Mouse (Mus musculus) liver, embryonic 14.5 days (tissue): ENCODE measurements around the gene Gimd1. TPM values are rescaled to one million over a fixed set of nuclear protein-coding genes. Genes with fewer than 3 reads are reported as not detected.

Experiments
- ATAC-seq: fragments of 200-750 bp; cut with Nextera tagmentation; 2 replicates; pipeline ENCODE4 v1.8.0; 2017; ENCODE audit warnings: moderate number of reproducible peaks, mild to moderate bottlenecking, moderate library complexity; ENCODE audit not compliant: insufficient read depth
- DNase-seq, 3 experiments: peaks; one replicate each; pipeline ENCODE4 v3.0.0-alpha.2; 2012 to 2013; ENCODE audit warnings: low read depth in 3 of 3, low spot score in 3 of 3
- H3K27ac ChIP-seq: fragments of 300-500 bp; sonication (generic); 2 replicates; pipeline ENCODE4 v1.5.1; 2014; ENCODE audit warnings: moderate library complexity, mild to moderate bottlenecking, control low read depth, inconsistent platforms
- H3K27me3 ChIP-seq: fragments of 300-500 bp; sonication (generic); 2 replicates; pipeline ENCODE4 v1.6.1; 2014; ENCODE audit warnings: mild to moderate bottlenecking, low read length, moderate library complexity; ENCODE audit not compliant: control insufficient read depth, insufficient read depth
- H3K36me3 ChIP-seq: fragments of 300-500 bp; sonication (generic); replicated peaks from 2 replicates; pipeline ENCODE4 v1.6.1; 2014; ENCODE audit warnings: low read depth; ENCODE audit not compliant: control insufficient read depth, insufficient read depth
- H3K4me1 ChIP-seq, 2 experiments: fragments of 200-500 bp in 1 of 2; fragments of 300-500 bp in 1 of 2; sonication (generic) in 1 of 2; replicated peaks; 2 replicates each; pipeline ENCODE4 v1.6.1; 2012 to 2014; ENCODE audit warnings: antibody characterized with exemption in 1 of 2, inconsistent platforms in 1 of 2, low read length in 1 of 2; ENCODE audit not compliant: control insufficient read depth in 2 of 2, insufficient read depth in 2 of 2
- H3K4me2 ChIP-seq: fragments of 300-500 bp; sonication (generic); 2 replicates; pipeline ENCODE4 v1.6.1; 2014; ENCODE audit warnings: low read depth, mild to moderate bottlenecking, control low read depth, moderate library complexity
- H3K4me3 ChIP-seq, 2 experiments: fragments of 200-500 bp in 1 of 2; fragments of 300-500 bp in 1 of 2; sonication (generic) in 1 of 2; 2 replicates each; pipeline ENCODE4 v1.5.1; 2012 to 2014; ENCODE audit warnings: low read depth in 2 of 2, low read length in 2 of 2, mild to moderate bottlenecking in 2 of 2, control low read depth in 1 of 2, inconsistent platforms in 1 of 2, moderate library complexity in 1 of 2; ENCODE audit not compliant: insufficient read depth in 1 of 2
- H3K9ac ChIP-seq: fragments of 300-500 bp; sonication (generic); replicated peaks from 2 replicates; pipeline ENCODE4 v1.6.1; 2014; ENCODE audit warnings: mild to moderate bottlenecking, control low read depth, moderate library complexity
- H3K9me3 ChIP-seq: fragments of 300-500 bp; sonication (generic); 2 replicates; pipeline ENCODE4 v1.6.1; 2016; ENCODE audit warnings: low read length, mixed read lengths; ENCODE audit not compliant: control insufficient read depth
- CTCF ChIP-seq: IDR thresholded peaks from 2 replicates; pipeline ENCODE4 v1.5.1; 2016; ENCODE audit warnings: antibody characterized with exemption, low read depth, control low read depth
- EP300 ChIP-seq: IDR thresholded peaks from 2 replicates; pipeline ENCODE4 v1.6.1; 2016; ENCODE audit warnings: antibody characterized with exemption, low read depth
- WGBS: fragments of 180-500 bp; shearing (Covaris S2); extraction: QIAGEN DNeasy Blood & Tissue Kit; methylation state at CpG from one replicate; pipeline ENCODE4 v1.1.7; 2014; ENCODE audit not compliant: insufficient replicate concordance; 5-methylcytosine and 5-hydroxymethylcytosine counted together
- polyA plus RNA-seq, 2 experiments: library from polyadenylated mRNA; depleted of rRNA in 1 of 2; stranded (reverse) in 1 of 2; unstranded in 1 of 2; fragments of >200 nt; fragmentation: Nextera tagmentation in 1 of 2; extraction: Ambion mirVana in 1 of 2; gene quantifications; 2 replicates each; pipeline versions ENCODE4 v1.2.1 to v1.2.3; 2012 to 2014

Gimd1 gene
- polyA plus RNA-seq, 2 experiments, result 4.2 to 7.9 TPM

- no peak for ATAC-seq
- Histone ChIP-seq H3K27ac (no peak overlapping the region), H3K4me2 (no peak overlapping the region), H3K4me1 (no peaks in the 10 kb centered on the region), H3K4me3 (no peak overlapping the region), H3K36me3 (peaks cover 12% of the 10 kb centered on the region), H3K27me3 (no peaks in the 10 kb centered on the region), H3K9ac (no peak overlapping the region), H3K9me3 (no peaks in the 10 kb centered on the region)
- WGBS, result 65% methylated on average over 2 of the region's 2 CpGs
- no peak for DNase-seq
- no peak for TF ChIP-seq CTCF
- TF ChIP-seq EP300, result no peak
These were observed 26.3 kb downstream of the Gimd1 start for GRCm38 (mm10) chr3:132655955-132656354.

GRCm38 (mm10) chr3:132677494-132677893, 47.9 kb downstream of the Gimd1 start:
- Histone ChIP-seq H3K9ac (no peak overlapping the region), H3K4me3 (no peak overlapping the region), H3K27ac (no peak overlapping the region), H3K9me3 (no peaks in the 10 kb centered on the region), H3K36me3 (peaks cover 3% of the 10 kb centered on the region), H3K4me2 (no peak overlapping the region), H3K27me3 (no peaks in the 10 kb centered on the region), H3K4me1 (peaks cover under 1 to 1% of the 10 kb centered on the region in 2 experiments)
- DNase-seq (no peak), ATAC-seq (no peak)
- TF ChIP-seq CTCF (no peak), EP300 (no peak)
- WGBS, result 42% methylated on average over 2 of the region's 2 CpGs

- Histone ChIP-seq H3K9me3 (no peaks in the 10 kb centered on the region), H3K4me1 (peaks cover 4 to 8% of the 10 kb centered on the region in 2 experiments), H3K27ac (peak within 1 kb of the TSS; percentile 78), H3K27me3 (no peaks in the 10 kb centered on the region), H3K4me3 (peak within 1 kb of the TSS; percentile 90 to 93), H3K9ac (peak within 1 kb of the TSS; percentile 94), H3K36me3 (no peaks in the 10 kb centered on the region), H3K4me2 (peak within 1 kb of the TSS; percentile 79)
- WGBS, result under 1% methylated on average over 42 of the region's 42 CpGs
- DNase-seq (peak; percentile 74 to 77 (median 75)), ATAC-seq (peak; percentile 95)
- TF ChIP-seq EP300 (peak; percentile 58; the same call in 1 of the 2 replicates), CTCF (no peak)
These were observed 54.0 kb downstream of the Gimd1 start, which contains the start of gene Tbck for GRCm38 (mm10) chr3:132683447-132684230. Gene Tbck, plus strand, starts transcription at chr3:132684144.

- Histone ChIP-seq H3K4me1 (peaks cover 4 to 8% of the 10 kb centered on the region in 2 experiments), H3K27me3 (no peaks in the 10 kb centered on the region), H3K9ac (peak within 1 kb of the TSS; percentile 94), H3K4me3 (peak within 1 kb of the TSS; percentile 90 to 93), H3K9me3 (no peaks in the 10 kb centered on the region), H3K36me3 (no peaks in the 10 kb centered on the region), H3K4me2 (peak within 1 kb of the TSS; percentile 79), H3K27ac (peak within 1 kb of the TSS; percentile 78)
- no peak for ATAC-seq
- TF ChIP-seq EP300 (no peak), CTCF (no peak)
- DNase-seq, result no peak
- WGBS, result 2% methylated on average over 27 of the region's 27 CpGs
These were observed 54.8 kb downstream of the Gimd1 start, which contains the start of gene Aimp1 for GRCm38 (mm10) chr3:132684231-132684928. Gene Aimp1, minus strand, starts transcription at chr3:132684370.

Other genes with a start within 250 kb of the Gimd1 start
- 0.92 and 0.94 TPM in 2 replicates for gene Tbck, start 54.3 kb downstream of the Gimd1 start, polyA plus RNA-seq (2012; rRNA removed)
- gene Tbck, start 54.3 kb downstream of the Gimd1 start, polyA plus RNA-seq (2014; fragmentation: Nextera tagmentation; extraction: Ambion mirVana), result 2.3 and 2.9 TPM in 2 replicates
- 15.7 and 37.0 TPM in 2 replicates for gene Aimp1, start 54.5 kb downstream of the Gimd1 start, polyA plus RNA-seq (2012; rRNA removed)
- 45.2 and 48.4 TPM in 2 replicates for gene Aimp1, start 54.5 kb downstream of the Gimd1 start, polyA plus RNA-seq (2014; fragmentation: Nextera tagmentation; extraction: Ambion mirVana)